Mouse (Mus musculus): ENCODE data around the gene Epn3. TPM values are rescaled to one million over a fixed set of nuclear protein-coding genes. Genes with fewer than 3 reads are reported as not detected.
A peak's percentile ranks its signal among the peaks of the same experiment; 100 is the strongest.

Epn3 gene
- polyA plus RNA-seq, 1 experiment from 2014 or later: 12.0 TPM

- Histone ChIP-seq H3K9ac (no peak overlapping the region), H3K27ac (no peak overlapping the region), H3K4me3 (replicated peaks) (peak overlapping the region; percentile 46), H3K27me3 (replicated peaks) (no peaks in the 10 kb centered on the region; the same call in 1 of the 2 replicates), H3K4me2 (peak overlapping the region; percentile 80), H3K9me3 (no peaks in the 10 kb centered on the region), H3K36me3 (no peaks in the 10 kb centered on the region; the same call in 1 of the 2 replicates), H3K4me1 (peaks cover 11% of the 10 kb centered on the region; the same call in 1 of the 2 replicates)
- WGBS: 11% methylated on average over 50 of the region's 55 CpGs
- 0 out of 2 replicates have a peak, but pooled peaks have one; percentile 32 for ATAC-seq (ENCODE audit: insufficient read depth, low FRiP score, low read depth)
Observed at GRCm38 (mm10) chr11:94491035-94491748, 8.6 kb downstream of the Epn3 start.

DNA sequence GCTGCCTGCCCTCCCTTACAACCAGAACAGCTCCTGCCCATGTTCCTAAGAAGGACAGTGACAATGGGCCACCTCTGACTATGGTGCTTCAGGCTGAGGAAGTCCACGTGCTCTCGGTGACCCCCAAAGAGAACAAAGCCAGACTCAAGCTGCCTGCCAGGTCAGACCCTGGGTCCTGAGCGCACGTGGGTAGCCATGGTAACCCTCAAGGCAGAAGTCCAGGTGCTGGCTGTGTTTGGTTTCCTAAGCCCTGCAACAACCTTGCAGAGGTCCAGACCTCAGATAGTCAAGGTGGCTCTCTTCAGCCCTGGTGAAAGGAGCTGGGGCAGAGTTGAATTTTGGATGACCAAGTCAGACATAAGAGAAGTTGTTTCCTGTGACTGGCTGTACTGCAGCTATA, 10.0 kb downstream of the Epn3 start:
- Histone ChIP-seq H3K27ac (no peak overlapping the region), H3K27me3 (replicated peaks) (no peaks in the 10 kb centered on the region; the same call in 1 of the 2 replicates), H3K9ac (no peak overlapping the region), H3K4me3 (replicated peaks) (no peak overlapping the region), H3K4me1 (peaks cover 11% of the 10 kb centered on the region; the same call in 1 of the 2 replicates), H3K9me3 (no peaks in the 10 kb centered on the region), H3K4me2 (no peak overlapping the region), H3K36me3 (no peaks in the 10 kb centered on the region; the same call in 1 of the 2 replicates)
- 38% methylated on average over 4 of the region's 4 CpGs for WGBS
- no peak for ATAC-seq (ENCODE audit: insufficient read depth, low FRiP score, low read depth)

- H3K27ac ChIP-seq: no peak overlapping the region
- no peaks in the 10 kb centered on the region for H3K36me3 ChIP-seq
- ATAC-seq (ENCODE audit: insufficient read depth, low FRiP score, low read depth): no peak
- no peaks in the 10 kb centered on the region; the same call in 1 of the 2 replicates for H3K27me3 ChIP-seq (replicated peaks)
- no peak overlapping the region for H3K4me2 ChIP-seq
- 84% methylated on average over 11 of the region's 11 CpGs for WGBS
- H3K9me3 ChIP-seq: no peaks in the 10 kb centered on the region
- no peak overlapping the region for H3K4me3 ChIP-seq (replicated peaks)
- H3K9ac ChIP-seq: no peak overlapping the region
- peaks cover 11% of the 10 kb centered on the region; the same call in 1 of the 2 replicates for H3K4me1 ChIP-seq
Observed at GRCm38 (mm10) chr11:94488767-94489533, 10.8 kb downstream of the Epn3 start.

DNA sequence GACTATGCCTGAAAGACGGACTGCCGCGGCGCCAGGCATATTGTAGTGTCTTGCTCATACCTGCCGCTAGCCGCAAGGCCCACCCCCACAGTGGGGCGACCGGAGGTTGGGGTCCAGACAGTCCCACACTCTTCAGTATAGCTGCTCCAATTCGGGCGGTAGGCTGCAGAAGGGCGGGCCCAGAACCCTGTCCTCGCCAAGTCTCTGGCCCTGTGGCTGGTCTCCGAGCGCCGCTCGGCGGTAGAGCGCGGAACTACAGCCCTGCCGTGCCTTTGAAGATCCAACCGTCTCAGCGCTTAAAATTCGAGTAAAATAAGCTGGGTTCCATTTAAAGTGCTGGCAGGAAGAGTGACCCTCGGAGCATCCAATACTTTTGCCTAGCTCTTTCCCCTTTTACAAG, 13.8 kb downstream of the Epn3 start, which contains the start of gene Spata20:
Gene Spata20 (minus strand): TSS at position 179 of the 400 bp plus-strand sequence.
- H3K4me1 ChIP-seq: peaks cover 3% of the 10 kb centered on the region; the same call in 1 of the 2 replicates
- no peak within 1 kb of the TSS for H3K9ac ChIP-seq
- no peaks in the 10 kb centered on the region; the same call in 1 of the 2 replicates for H3K27me3 ChIP-seq (replicated peaks)
- WGBS: 3% methylated on average over 24 of the region's 24 CpGs
- no peaks in the 10 kb centered on the region for H3K9me3 ChIP-seq
- peak; percentile 41; the same call in 1 of the 2 replicates for ATAC-seq (ENCODE audit: insufficient read depth, low FRiP score, low read depth)
- no peak within 1 kb of the TSS for H3K27ac ChIP-seq
- peak within 1 kb of the TSS; percentile 49 for H3K4me2 ChIP-seq
- no peaks in the 10 kb centered on the region for H3K36me3 ChIP-seq
- peak within 1 kb of the TSS; percentile 10; the same call in 1 of the 2 replicates for H3K4me3 ChIP-seq (replicated peaks)

GRCm38 (mm10) chr11:94485223-94485622, 14.6 kb downstream of the Epn3 start:
- no peaks in the 10 kb centered on the region for H3K4me1 ChIP-seq
- no peaks in the 10 kb centered on the region; the same call in 1 of the 2 replicates for H3K27me3 ChIP-seq (replicated peaks)
- H3K9me3 ChIP-seq: no peaks in the 10 kb centered on the region
- no peak overlapping the region for H3K9ac ChIP-seq
- 74% methylated on average over 5 of the region's 5 CpGs for WGBS
- no peaks in the 10 kb centered on the region for H3K36me3 ChIP-seq
- no peak overlapping the region for H3K4me3 ChIP-seq (replicated peaks)
- no peak for ATAC-seq (ENCODE audit: insufficient read depth, low FRiP score, low read depth)
- H3K27ac ChIP-seq: no peak overlapping the region
- H3K4me2 ChIP-seq: no peak overlapping the region

GRCm38 (mm10) chr11:94484636-94485035, 15.1 kb downstream of the Epn3 start:
- no peak overlapping the region for H3K27ac ChIP-seq
- H3K27me3 ChIP-seq (replicated peaks): no peaks in the 10 kb centered on the region; the same call in 1 of the 2 replicates
- H3K9ac ChIP-seq: no peak overlapping the region
- WGBS: 86% methylated on average over 9 of the region's 9 CpGs
- H3K36me3 ChIP-seq: no peaks in the 10 kb centered on the region
- no peak overlapping the region for H3K4me3 ChIP-seq (replicated peaks)
- no peaks in the 10 kb centered on the region for H3K9me3 ChIP-seq
- no peaks in the 10 kb centered on the region for H3K4me1 ChIP-seq
- ATAC-seq (ENCODE audit: insufficient read depth, low FRiP score, low read depth): no peak
- no peak overlapping the region for H3K4me2 ChIP-seq

- H3K9me3 ChIP-seq: no peaks in the 10 kb centered on the region
- H3K4me2 ChIP-seq: no peak overlapping the region
- ATAC-seq (ENCODE audit: insufficient read depth, low FRiP score, low read depth): no peak
- no peak overlapping the region for H3K27ac ChIP-seq
- no peak overlapping the region for H3K9ac ChIP-seq
- no peak overlapping the region for H3K4me3 ChIP-seq (replicated peaks)
- no peaks in the 10 kb centered on the region; the same call in 1 of the 2 replicates for H3K27me3 ChIP-seq (replicated peaks)
- H3K36me3 ChIP-seq: no peaks in the 10 kb centered on the region
- no peaks in the 10 kb centered on the region for H3K4me1 ChIP-seq
- WGBS: 80% methylated on average over 14 of the region's 14 CpGs
Observed at GRCm38 (mm10) chr11:94483921-94484320, 15.9 kb downstream of the Epn3 start.

DNA sequence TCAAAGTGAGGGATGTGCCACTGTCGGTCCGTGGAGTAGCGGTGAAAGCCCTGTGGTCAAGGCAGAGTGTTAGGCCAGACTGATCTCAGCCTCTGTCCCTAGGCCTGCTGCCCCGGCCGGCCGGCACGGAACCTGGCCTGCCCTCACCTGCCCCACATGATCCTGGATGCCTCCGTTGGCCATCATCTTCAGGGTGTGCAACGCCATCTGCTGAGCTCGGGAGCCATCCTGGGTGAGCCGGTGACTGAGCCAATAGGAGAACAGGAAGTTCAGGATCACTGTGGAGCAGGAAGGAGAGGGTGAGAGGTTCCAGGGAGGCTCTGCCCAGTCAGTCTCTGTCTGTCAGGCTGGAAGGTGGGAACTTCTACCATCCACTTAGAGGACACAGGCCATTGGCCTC, 16.3 kb downstream of the Epn3 start:
- Histone ChIP-seq H3K9ac (no peak overlapping the region), H3K4me3 (replicated peaks) (no peak overlapping the region), H3K36me3 (no peaks in the 10 kb centered on the region), H3K4me2 (no peak overlapping the region), H3K4me1 (no peaks in the 10 kb centered on the region), H3K27me3 (replicated peaks) (no peaks in the 10 kb centered on the region; the same call in 1 of the 2 replicates), H3K9me3 (no peaks in the 10 kb centered on the region), H3K27ac (no peak overlapping the region)
- 74% methylated on average over 11 of the region's 11 CpGs for WGBS
- ATAC-seq (ENCODE audit: insufficient read depth, low FRiP score, low read depth): no peak; the same call in 1 of the 2 replicates

DNA sequence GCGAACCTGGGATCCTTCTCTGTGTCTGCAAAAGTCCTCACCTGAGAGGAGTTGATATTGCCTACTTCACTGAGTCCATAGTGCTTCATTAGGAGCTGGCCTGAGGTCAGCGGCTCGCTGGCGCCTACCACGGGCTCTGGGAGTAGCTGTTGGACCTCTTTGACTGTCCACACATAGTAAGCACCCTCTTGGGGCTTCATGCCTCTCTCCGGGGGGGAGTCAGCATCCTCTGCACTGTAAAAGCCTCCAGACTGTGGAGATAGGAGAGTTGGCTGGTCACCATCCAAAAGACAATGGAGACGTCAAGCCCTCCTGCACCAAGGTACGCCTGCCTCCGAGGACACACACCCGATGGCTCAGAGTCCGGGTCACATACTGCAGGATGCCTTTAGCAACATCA, 17.0 kb downstream of the Epn3 start:
- Histone ChIP-seq H3K4me3 (replicated peaks) (no peak overlapping the region), H3K36me3 (no peaks in the 10 kb centered on the region), H3K4me1 (no peaks in the 10 kb centered on the region), H3K27me3 (replicated peaks) (peaks cover under 1% of the 10 kb centered on the region; the same call in 1 of the 2 replicates), H3K9ac (no peak overlapping the region), H3K4me2 (no peak overlapping the region), H3K27ac (no peak overlapping the region), H3K9me3 (no peaks in the 10 kb centered on the region)
- no peak for ATAC-seq (ENCODE audit: insufficient read depth, low FRiP score, low read depth)
- 95% methylated on average over 11 of the region's 11 CpGs for WGBS

DNA sequence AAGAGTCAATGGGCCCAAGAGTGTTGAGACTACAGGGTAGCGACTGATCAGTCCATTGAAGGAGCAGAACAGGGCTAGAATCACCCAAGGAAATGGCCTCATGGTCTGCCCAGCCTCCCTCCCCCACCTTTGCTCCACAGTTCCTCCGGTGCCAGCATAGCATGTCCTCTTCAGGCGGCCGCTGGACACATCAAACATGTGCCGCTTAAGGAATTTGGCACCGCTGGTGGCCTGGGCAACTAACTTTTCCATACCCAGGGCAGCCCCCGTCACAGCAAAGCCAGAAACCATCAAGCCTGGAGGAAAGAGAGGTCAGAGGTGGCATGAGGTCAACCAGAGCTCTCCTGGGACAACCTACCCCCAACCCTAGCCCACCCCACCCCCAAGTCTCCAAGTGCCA, 17.8 kb downstream of the Epn3 start:
- no peak overlapping the region for H3K9ac ChIP-seq
- peaks cover 3% of the 10 kb centered on the region; the same call in 1 of the 2 replicates for H3K27me3 ChIP-seq (replicated peaks)
- no peak overlapping the region for H3K4me3 ChIP-seq (replicated peaks)
- WGBS: 92% methylated on average over 7 of the region's 7 CpGs
- H3K4me2 ChIP-seq: no peak overlapping the region
- H3K4me1 ChIP-seq: no peaks in the 10 kb centered on the region
- H3K9me3 ChIP-seq: no peaks in the 10 kb centered on the region
- ATAC-seq (ENCODE audit: insufficient read depth, low FRiP score, low read depth): no peak
- no peak overlapping the region for H3K27ac ChIP-seq
- H3K36me3 ChIP-seq: no peaks in the 10 kb centered on the region

DNA sequence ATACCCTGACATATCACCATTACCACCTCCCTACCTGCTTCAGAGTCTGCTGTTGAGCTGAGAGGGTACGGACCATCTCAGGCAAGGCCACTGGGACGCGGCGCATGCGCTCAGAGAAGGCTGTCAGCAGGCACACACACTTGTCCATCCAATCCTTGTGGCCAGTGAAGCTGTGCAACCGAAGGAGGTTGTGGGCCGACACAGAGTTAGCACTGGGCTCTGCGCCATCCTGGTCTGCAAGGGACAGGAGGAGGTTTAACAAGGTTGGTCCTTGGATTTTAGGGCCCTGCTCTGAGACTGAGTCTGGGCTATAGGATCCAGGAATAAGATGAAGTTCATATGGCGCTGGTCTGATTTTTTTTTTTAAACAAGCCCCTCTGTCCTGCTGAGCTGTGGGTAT, 19.4 kb downstream of the Epn3 start:
- Histone ChIP-seq H3K4me1 (peaks cover 4% of the 10 kb centered on the region; the same call in 1 of the 2 replicates), H3K4me3 (replicated peaks) (no peak overlapping the region), H3K9ac (no peak overlapping the region), H3K9me3 (no peaks in the 10 kb centered on the region), H3K36me3 (no peaks in the 10 kb centered on the region), H3K4me2 (no peak overlapping the region), H3K27ac (no peak overlapping the region), H3K27me3 (replicated peaks) (peaks cover 17% of the 10 kb centered on the region)
- WGBS: 88% methylated on average over 9 of the region's 9 CpGs
- no peak for ATAC-seq (ENCODE audit: insufficient read depth, low FRiP score, low read depth)

DNA sequence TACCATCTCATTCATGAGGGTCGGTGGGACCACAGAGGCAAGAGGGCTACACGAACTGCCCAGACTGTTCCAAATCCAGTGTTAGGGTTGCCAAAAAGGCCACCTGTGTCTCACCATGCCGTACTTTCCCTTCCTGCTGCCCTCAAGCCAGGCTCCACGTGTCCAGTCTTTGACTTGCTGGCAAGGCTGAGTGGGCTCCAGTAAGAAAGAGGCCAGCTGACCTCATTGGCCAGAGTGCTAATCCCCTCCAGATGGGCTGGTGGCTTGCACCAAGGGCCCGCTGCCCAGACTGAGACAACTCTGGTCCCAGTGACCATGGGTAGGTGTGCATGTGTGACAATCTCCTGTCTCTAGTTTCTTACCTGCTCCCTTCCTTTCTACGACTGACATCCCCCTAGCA, 22.1 kb downstream of the Epn3 start:
- no peak overlapping the region for H3K4me3 ChIP-seq (replicated peaks)
- H3K9me3 ChIP-seq: no peaks in the 10 kb centered on the region
- no peak overlapping the region for H3K27ac ChIP-seq
- peaks cover 35% of the 10 kb centered on the region for H3K27me3 ChIP-seq (replicated peaks)
- H3K36me3 ChIP-seq: no peaks in the 10 kb centered on the region
- H3K4me2 ChIP-seq: no peak overlapping the region
- H3K4me1 ChIP-seq: peaks cover 27% of the 10 kb centered on the region
- 71% methylated on average over 6 of the region's 6 CpGs for WGBS
- no peak overlapping the region for H3K9ac ChIP-seq
- ATAC-seq (ENCODE audit: insufficient read depth, low FRiP score, low read depth): no peak
